Mouse (Mus musculus) ovary, postnatal 36 days (tissue): ENCODE measurements around the gene Hipk3.

Experiments
- DNase-seq: peaks from one replicate; pipeline ENCODE4 v3.0.0; 2022; ENCODE audit warnings: low spot score, mixed read lengths

Gene Hipk3

DNA sequence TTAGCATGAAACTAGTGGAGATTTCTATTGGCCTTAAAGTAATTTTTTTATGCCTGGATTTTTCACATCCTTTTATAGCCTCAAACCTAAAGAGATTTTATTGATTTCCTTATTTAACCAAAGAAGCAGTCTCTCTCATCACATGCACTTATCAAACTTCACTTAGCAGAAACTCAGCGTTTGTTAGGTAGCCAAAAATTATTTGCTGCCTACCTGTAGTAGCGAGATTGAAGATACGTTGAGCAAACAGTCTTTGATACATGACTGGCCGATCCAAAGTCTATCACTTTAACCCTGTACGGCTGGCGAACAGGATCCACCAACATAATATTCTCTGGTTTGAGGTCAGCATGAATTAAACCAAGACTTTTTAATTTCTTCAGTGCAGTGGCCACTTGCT lies 23.7 kb downstream of the Hipk3 start:
- DNase-seq: no peak

DNA sequence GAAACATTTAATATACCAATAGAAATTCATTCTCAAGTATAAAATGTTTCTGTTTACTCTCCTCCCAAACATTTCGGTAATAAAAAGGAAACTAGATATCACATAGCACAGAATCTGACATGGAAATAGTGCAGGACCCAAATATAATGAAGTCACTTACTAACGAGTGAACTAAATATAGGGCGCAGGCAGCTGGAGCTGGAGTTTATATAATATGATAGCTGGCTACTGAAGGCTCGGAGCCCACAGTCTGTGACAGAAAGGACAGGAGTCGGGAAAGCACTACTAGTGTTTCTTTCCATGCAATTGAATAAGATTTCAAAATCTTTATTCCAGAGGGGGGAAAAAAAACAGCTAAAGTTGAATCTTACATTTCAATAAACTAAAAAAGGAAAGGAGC lies 25.8 kb downstream of the Hipk3 start:
- DNase-seq: no peak

DNA sequence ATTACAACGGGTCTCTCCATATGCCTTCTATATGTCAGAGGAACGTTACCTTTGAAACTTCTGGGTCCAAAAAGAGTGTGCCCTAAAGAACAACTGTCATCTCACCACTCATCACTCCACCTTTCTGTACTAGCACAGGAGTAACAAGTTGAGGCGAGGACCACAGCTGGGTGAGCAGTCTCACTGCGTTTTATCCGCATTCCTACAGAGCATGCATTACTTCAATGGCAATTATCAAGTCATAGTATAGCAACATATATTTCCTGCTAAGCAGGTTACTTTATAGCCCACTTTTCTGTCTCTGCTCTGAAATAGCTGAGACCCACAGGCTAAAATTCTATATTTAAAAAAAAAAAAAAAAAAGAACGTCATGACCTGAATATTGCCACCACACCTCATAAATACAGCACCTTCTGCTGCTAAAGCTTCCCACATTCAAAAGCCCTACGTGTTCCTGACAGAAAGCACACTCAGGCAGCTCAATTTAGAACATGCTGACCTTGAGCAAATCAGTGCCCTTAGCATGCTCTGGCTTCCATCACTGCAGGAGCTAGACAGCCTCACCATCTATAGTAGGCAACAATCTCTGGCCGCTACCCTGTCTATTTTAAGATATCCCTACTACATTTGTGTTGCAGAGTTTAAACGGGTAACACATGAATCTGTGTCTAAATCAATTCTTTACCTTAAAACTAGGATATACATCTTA lies 27.2 kb downstream of the Hipk3 start:
- no peak for DNase-seq

DNA sequence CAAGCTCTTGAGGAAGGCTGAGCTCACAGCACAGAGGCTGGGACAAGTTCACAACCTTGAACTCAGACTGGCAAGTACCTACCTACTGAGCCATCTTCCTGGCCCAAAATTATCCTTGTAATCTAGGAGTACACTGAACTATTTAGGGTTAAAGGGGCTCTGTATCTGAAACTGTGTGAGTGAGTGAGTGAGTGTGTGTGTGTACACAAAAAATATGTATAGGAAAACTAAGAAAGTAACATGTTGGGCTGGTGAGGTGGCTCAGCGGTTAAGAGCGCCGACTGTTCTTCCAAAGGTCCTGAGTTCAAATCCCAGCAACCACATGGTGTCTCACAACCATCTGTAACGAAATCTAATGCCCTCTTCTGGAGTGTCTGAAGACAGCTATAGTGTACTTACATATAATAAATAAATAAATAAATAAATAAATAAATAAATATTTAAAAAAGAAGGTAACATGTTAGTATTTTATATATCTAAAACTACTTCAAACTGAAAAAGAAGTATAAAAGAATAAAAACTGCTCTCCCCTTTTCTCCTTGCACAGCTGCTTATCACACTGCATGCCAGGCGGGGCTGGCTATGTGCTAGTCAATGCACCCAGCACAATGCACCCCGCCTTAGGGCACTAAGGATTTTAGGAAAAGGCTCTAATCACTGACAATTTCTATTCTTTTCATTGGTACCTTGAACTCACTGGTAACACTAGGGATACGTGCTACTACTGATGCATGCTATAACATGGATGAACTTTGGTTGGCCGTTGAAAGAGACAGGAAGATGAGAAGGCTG lies 28.4 kb downstream of the Hipk3 start:
- no peak for DNase-seq

DNA sequence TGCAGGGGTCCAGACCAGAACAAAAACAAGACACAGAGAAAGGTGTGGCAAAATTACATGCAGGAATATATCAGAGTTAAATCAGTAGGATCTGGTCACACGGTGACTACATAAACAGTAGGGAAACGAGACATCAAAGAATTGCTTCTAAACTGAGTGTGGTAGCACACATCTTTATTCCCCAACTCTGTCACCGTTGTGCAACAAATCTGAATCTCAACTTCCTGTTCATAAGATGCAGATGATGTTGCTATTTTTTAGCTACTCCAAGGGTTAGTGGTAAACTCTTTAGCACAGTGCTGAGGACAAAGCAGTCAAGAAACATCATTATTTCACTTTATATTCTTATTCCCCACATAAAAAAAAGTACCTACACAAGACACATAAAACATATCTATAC lies 34.2 kb downstream of the Hipk3 start:
- DNase-seq: no peak

DNA sequence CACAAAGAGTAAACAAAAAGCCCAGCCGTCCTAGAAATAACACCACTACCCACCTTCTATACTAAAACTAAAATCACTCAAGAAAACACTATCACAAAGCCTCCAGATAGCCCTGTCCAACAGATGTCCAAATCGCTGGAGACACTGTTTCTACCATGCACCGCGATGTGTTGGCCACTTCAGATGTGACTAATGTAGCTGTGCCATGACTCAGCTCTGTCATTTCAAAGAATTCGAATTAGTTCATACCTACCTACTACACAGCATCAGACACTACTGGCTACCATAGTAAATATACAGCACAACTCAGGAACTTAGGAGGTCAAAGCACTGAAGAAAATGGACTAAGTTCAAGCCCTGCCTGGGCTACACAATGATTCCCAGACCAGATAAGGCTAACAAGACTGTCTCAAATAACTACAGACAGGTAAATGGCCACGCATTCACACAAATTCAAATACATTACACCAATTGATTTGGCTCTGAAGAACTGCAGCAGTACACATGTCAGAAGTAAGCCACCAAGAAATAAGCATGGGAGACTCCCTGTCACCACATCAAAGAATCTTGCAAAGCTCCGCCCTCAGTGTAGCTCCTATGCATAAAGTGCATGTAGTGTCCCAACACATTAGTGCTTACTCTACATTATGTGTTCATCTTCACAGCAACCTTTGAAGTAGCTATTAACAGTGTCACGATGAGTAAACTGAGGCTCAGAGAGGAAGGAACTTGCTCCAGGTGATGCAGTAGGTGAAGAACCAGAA lies 35.5 kb downstream of the Hipk3 start:
- no peak for DNase-seq

DNA sequence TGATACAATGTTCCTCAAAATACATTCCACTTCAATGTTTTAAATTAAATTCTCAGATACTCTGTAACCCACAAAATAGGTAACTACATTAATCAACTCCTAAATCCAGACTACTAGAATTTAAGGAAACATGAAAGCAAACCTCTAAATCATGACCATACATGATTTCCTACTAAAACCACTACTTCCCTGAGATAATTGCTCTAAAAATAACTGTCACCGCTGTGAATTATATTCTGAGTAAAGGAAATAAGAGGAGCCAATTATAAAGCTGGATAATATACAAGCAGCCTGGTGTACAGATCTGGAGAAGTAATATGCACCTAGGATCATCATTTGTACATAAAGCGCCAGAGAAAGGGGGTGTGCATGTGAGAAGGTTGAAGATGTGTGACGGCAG lies 37.1 kb downstream of the Hipk3 start:
- DNase-seq: no peak

DNA sequence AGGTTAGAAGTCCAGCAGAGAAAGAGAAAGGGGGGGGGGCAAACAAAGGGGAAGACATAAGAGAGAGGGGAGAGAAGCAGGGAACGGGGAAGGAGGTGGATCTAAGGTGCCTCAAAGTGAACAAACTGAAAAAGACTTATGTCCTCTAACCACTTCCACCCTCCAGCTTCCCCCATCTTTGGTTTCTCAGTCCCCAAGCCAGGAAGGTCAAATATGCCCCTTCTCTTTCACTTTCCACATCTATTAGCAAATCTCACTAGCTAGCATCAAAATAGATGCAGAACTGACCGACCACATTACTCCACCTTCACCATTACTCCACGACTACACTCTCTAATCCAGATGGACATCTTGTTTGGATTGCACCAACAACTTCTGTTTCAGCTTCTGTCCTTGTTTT lies 43.6 kb downstream of the Hipk3 start:
- DNase-seq: no peak

DNA sequence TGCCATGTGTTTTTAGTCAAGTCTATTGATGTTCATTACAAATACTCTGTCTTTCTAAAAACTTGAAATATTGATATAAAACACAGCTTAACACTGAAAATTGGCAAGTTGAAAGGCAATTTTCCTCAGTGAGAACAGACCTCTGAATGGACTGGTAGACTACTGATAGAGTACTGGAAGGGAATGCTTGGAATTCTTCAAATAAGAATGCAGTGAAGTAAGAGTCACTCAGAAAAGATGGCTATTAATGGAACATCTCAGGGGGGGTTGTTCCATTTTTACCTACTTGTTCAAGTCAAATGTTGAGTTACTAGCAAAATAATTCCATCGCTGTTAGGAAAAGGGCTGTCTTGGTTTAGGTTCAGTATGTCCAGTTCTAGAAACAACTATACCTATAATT lies 45.1 kb downstream of the Hipk3 start:
- no peak for DNase-seq

DNA sequence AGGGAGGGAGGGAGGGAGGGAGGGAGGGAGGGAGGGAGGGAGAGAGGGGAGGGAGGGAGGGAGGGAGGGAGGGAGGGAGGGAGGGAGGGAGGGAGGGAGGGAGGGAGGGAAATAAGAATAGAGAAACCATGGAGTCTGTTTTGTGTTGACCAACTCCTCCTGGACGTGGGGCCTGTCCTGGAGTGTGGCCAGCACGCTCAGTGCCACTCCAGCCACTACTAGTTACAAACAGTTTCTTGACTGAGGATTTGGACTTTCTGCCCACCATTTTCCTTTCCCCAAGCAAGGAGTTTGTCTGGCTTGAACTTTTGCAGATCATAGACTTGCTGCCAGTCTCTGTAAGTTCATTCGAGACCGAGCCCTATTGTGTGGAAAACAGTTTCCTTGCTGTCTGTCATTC lies 46.0 kb downstream of the Hipk3 start:
- DNase-seq: no peak

DNA sequence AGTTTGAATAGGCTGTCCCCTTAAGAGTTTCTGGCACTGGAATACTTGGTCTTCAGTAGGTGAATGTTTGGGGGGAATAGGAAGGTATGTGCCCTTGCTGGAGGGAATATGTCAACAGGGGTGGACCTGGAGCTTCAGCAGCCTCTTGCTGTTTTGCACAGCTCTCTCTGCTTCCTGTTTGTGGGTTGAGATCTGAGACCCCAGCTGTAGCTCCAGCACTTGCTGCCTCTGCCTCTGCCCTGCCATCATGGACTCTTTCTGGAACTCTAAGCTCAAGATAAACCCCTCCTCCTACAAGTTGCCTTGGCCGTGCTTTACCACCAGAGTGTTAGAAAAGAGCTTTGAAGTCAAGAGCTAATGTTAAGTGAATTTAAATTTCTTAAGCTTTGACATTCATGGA lies 48.2 kb downstream of the Hipk3 start:
- DNase-seq: no peak

DNA sequence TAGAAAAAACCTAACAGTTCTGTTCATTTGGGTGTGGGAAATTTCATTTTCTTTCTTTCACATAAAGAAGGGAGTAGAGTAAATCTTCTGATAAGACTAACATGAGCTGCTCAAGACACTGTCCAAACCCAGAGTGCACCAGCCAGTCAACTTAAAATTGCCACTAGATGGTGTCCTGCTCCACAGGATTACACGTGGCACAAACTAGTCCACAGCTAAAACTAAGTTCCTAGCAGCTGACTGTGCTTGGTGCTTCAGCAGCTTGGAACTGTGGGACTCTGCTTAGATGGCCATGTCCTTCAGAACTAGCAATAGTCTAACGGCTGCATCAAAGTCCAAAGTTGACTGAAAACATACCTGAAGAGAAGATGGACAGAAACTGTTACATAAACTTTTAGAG lies 49.5 kb downstream of the Hipk3 start:
- DNase-seq: peak; percentile 35

DNA sequence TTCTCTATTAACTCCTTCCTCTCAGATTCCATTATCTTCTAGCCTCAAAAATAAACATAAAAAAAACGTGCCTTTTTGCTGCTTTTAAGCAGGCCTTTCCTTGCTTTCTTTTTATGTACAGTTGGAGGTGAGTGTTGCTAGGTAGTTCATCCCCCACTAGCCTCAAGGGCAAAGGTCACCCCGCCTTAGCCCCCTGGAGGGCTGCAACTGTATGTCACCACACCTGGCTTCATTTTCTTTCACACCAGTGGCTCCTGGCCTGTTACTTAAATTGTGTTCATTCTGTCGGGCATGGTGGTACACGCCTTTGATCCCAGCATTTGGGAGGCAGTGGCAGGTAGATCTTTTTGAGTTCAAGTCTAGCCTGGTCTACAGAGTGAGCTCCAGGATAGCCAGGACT lies 51.9 kb downstream of the Hipk3 start:
- DNase-seq: no peak

DNA sequence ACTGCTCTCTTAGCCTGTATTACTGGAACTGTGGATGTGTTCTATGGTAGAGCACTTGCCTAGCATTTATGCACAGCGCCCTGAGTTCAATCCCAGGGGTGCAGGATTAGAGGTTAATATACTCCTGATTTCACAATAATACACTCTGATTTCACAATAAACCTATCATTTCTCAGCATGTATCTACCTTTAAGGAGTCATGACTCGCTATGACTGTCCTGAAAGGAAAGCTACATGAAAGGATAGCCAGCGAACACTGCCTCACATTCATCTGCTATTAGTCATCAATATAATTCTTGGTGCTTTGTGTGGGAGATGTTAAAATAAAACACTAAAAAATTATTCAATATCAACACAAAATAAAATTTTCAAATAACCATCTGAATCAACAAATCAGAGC lies 58.0 kb downstream of the Hipk3 start:
- DNase-seq: no peak

DNA sequence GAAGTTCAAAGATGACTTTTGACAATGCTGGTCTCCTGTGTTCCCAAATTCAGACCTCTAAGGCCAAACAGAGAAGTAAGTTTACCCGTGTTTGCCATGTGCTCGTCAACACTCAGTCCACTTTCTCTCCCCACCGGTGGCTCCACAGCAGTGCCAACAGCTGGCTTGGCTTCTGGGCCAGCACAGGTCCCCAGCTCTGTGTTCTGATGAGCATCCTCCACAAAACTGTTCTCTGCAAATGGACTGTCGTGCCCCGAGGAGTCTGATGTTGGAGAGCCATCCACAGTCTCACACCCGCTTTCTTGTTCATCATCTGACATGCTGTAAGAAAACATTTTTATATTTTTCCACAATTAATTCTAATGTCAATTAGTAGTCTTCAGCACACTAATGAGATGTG lies 63.2 kb downstream of the Hipk3 start:
- no peak for DNase-seq

DNA sequence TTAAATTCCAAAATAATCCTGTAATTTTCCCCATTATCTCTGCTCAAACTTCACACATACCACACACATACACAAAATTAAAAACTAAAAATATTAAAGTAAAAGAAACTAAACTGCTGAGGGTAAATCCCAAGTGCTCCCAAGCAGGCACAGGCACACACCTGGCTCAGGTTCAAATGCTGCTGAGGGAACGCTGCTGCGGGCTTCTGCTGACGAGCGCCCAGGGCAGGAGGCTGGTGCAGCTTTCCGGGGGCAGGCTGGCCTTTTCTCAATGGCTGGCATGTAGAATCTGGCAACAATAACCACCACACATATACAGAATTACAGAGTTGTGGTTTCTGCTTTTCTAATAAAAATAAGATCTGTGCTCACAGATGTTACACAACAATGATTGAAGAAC lies 63.7 kb downstream of the Hipk3 start:
- no peak for DNase-seq

DNA sequence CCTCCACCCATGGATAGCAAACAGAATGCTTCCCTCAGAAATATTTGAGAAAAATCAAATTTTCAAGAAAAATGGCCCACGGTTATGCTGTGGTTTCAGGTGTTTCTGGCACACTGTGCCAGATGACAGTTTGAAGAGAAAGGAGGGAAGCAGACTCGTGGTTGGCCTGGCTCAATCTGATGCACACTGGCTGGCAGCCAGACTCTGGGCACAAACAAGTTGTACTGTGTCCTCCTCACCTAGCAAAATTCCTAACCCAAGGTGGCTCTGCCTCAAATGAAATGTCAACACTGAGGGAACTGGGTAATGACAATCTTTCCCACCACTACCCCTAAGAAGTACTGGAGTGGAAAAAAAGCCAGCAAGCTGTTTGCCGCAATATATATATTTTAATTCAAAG lies 68.1 kb downstream of the Hipk3 start:
- no peak for DNase-seq

DNA sequence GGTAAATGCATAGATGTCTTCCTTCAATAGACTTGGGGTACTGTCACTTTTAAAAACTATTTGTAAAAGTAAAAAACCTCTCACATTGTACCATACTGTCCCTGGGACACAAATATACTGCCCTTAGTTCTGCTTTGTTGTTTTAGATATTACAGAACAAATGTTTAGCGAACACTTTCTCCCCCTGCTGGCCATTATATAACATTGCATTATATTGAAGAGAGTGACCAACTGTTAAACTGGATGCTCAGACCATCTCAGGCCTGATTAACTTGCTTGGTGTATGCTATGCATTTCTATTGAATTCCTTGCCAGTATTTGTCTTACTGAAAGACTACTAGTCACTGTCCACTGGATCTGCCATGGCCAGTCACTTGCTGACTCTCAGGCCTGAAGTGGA lies 72.0 kb downstream of the Hipk3 start:
- no peak for DNase-seq

DNA sequence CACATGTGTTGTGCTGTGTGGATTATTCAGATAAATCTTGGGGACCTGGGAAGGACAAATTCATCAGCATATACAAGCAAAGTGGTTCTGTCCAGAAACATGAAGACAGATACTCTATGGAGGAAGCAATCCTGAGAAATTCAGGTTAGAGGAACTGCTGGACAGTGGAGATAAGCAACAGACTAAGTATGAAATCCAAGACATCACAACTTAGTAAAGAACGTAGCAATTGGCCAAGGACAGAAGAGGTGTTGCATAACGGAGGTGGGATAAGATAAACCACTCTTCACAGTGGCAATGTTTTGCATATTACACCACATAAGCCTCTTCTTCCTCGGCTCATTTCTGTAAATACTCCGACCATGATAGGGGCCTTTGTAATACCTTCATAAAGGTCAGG lies 73.4 kb downstream of the Hipk3 start:
- no peak for DNase-seq

DNA sequence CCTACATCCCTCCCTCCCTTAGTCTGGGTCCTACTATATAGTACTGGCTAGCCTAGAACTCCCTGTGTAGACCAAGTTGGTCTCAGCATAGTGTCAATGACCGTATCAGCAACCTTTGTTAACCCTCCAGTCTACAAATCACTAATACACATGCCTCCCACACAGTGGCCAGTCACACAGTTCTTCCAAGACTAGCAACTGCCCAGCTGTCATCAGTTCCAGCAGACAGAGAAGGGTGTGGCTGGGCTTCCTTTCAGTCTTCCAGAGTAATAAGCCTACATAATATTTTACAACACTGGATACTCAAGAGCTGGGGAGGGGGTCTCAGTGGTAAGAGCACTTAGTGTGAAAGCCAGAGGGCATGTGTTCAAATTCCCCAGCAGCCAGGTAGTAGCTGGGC lies 74.2 kb downstream of the Hipk3 start:
- DNase-seq: no peak

DNA sequence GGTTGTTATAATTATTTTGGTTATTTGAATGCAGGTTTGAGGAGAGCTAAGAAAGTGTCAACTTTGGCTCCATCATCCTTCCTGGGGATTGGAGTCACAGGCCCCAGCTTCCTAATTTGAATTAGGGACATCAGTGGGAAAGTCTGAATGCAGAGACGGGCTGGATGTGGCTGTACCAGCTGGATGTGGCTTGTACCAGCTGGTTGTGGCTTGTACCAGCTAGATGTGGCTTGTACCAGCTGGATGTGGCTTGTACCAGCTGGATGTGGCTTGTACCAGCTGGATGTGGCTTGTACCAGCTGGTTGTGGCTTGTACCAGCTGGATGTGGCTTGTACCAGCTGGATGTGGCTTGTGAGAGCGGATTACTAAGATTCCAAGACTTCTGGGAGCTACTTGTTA lies 74.8 kb downstream of the Hipk3 start:
- no peak for DNase-seq

DNA sequence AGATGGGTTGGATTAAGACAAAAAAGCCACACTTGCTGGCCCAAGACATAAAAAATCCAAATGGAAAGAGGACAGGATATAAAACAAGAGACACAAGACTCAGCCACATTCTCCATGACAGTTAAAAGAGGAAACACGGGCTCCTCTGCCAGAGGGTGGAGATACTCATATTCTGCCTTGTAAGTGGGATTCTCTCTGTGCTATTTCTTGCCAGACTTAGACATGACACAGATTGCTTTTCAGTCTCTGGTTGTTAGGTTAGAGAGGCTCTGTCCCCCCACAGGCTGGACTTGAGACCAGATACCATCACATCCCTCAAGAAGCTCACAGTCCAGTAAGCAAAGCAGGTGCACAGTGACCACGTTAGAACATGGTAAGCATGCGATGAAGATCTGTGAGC lies 81.2 kb downstream of the Hipk3 start:
- no peak for DNase-seq

DNA sequence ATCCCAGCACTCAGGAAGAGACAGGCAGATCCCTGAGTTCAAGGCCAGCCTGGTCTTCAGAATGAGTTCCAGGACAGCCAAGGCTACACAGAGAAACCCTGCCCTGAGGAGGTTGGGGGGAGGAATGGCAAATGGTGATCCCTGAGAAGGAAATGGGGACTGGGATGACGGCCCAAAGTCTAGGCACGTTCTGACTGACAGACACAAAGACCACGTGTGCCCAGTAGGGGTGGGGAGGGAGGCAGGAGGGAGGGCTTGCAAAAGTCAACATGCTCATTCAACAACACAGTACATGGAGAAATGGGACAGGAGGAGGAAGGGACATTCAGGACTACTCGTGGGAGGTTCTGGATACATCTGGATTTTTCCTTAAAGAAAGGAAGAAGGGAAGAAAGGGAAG lies 81.8 kb downstream of the Hipk3 start:
- DNase-seq: no peak
